Mouse (Mus musculus) lung, adult 2 months (tissue): ENCODE results near the gene Aig1. TPM values are rescaled to one million over a fixed set of nuclear protein-coding genes. Genes with fewer than 3 reads are reported as not detected.

Source experiments
- DNase-seq: peaks from one replicate; pipeline ENCODE4 v3.0.0; 2022
- H3K4me1 ChIP-seq: fragments of 200-500 bp; 2 replicates; pipeline ENCODE4 v1.6.1; 2011; ENCODE audit warnings: low read length; ENCODE audit not compliant: control insufficient read depth, insufficient read depth
- H3K4me3 ChIP-seq: fragments of 200-500 bp; replicated peaks from 2 replicates; pipeline ENCODE3; 2011; ENCODE audit warnings: low read depth, mild to moderate bottlenecking, control low read depth, low read length; ENCODE audit errors: extremely low read depth
- CTCF ChIP-seq: fragments of 200-500 bp; IDR thresholded peaks from 2 replicates; pipeline ENCODE4 v1.5.1; 2011; ENCODE audit warnings: mild to moderate bottlenecking, low read length, control low read depth; ENCODE audit not compliant: insufficient read depth
- POLR2A ChIP-seq: fragments of 200-500 bp; IDR thresholded peaks from 2 replicates; pipeline ENCODE4 v1.6.1; 2011; ENCODE audit warnings: low read depth, mild to moderate bottlenecking, control low read depth, low read length, borderline replicate concordance; ENCODE audit errors: extremely low read depth
- WGBS: fragments of 180-500 bp; shearing (Covaris S2); methylation state at CpG from one replicate; pipeline ENCODE4 v1.1.7; 2018; 5-methylcytosine and 5-hydroxymethylcytosine counted together
- polyA plus RNA-seq: library from polyadenylated mRNA; depleted of rRNA; stranded (reverse); fragments of >200 nt; gene quantifications from 2 replicates; pipeline ENCODE4 v1.2.3, GENCODE M21; 2012; rRNA removed

Aig1 gene
- polyA plus RNA-seq, 1 experiment, result 76.5 TPM

GRCm38 (mm10) chr10:13600926-13601325 is 267.9 kb downstream of the Aig1 start:
- 74% methylated on average over 2 of the region's 2 CpGs for WGBS

GRCm38 (mm10) chr10:13597491-13597890 is 271.3 kb downstream of the Aig1 start:
- TF ChIP-seq POLR2A (no peak), CTCF (no peak)
- no peak for DNase-seq
- Histone ChIP-seq H3K4me1 (no peaks in the 10 kb centered on the region), H3K4me3 (no peak overlapping the region)
- WGBS, result 66% methylated on average over 8 of the region's 8 CpGs

More at GRCm38 (mm10) chr10:13600926-13601325, 267.9 kb downstream of the Aig1 start:
- Histone ChIP-seq H3K4me1 (no peaks in the 10 kb centered on the region), H3K4me3 (no peak overlapping the region)
- DNase-seq, result no peak
- TF ChIP-seq POLR2A (no peak), CTCF (no peak)

Other genes with a start within 250 kb of the Aig1 start
- gene Hivep2, start 97.1 kb upstream of the Aig1 start, polyA plus RNA-seq, result 7.9 and 11.0 TPM in 2 replicates